Comparison of ENCODE assay signal across 9 mouse cellular contexts in genomic region chr5:121670412-121670811, GRCm38 (mm10). TPM values are rescaled to one million over a fixed set of nuclear protein-coding genes. Genes with fewer than 3 reads are reported as not detected.
DNase-seq lines count a peak whose midpoint lies in the region; ATAC-seq and TF ChIP-seq lines count a peak whose summit lies in the region.
"Had no signal": no experiment of that assay in that cellular context is flagged by ENCODE, and none has a peak within 500 bp of the region (broad histone marks: within the 10 kb centered on the region; RNA-seq: fewer than 3 reads in every experiment).

No protein-coding gene starts in this region.

- no peak overlapping the region for H3K9ac ChIP-seq in kidney, embryonic 15.5 days
- H3K9ac ChIP-seq: midbrain, embryonic 12.5 days had no signal

- 81% methylated on average over 3 of the region's 3 CpGs for WGBS in kidney, embryonic 15.5 days

- H3K4me2 ChIP-seq in kidney, embryonic 15.5 days = no peak overlapping the region
- H3K4me2 ChIP-seq: midbrain, embryonic 12.5 days had no signal

- H3K4me3 ChIP-seq in kidney, embryonic 15.5 days (replicated peaks) = no peak overlapping the region
- H3K4me3 ChIP-seq in E14TG2a.4 (replicated peaks; ENCODE audit: low read length) = no peak overlapping the region
- H3K4me3 ChIP-seq: midbrain, embryonic 12.5 days had no signal

- peaks cover 88% of the 10 kb centered on the region for H3K36me3 ChIP-seq in kidney, embryonic 15.5 days
- H3K36me3 ChIP-seq in E14TG2a.4 (ENCODE audit: insufficient read depth, low read length) = peaks cover 58% of the 10 kb centered on the region

- no peak for ATAC-seq in kidney, embryonic 15.5 days (replicated peaks; ENCODE audit: low FRiP score)

- no peak overlapping the region for H3K27ac ChIP-seq in kidney, embryonic 15.5 days
- H3K27ac ChIP-seq: midbrain, embryonic 12.5 days had no signal

- H3K9me3 ChIP-seq in kidney, embryonic 15.5 days (replicated peaks) = no peaks in the 10 kb centered on the region
- H3K9me3 ChIP-seq in E14TG2a.4 (ENCODE audit: low read length) = no peaks in the 10 kb centered on the region
- H3K9me3 ChIP-seq: midbrain, embryonic 12.5 days had no signal

- no peaks in the 10 kb centered on the region for H3K4me1 ChIP-seq in kidney, embryonic 15.5 days
- peaks cover 24% of the 10 kb centered on the region for H3K4me1 ChIP-seq in E14TG2a.4 (replicated peaks; ENCODE audit: low read depth, low read length)
- H3K4me1 ChIP-seq: midbrain, embryonic 12.5 days had no signal

- TF ChIP-seq CTCF in E14TG2a.4 (conservative IDR thresholded peaks at IDR 0.05; ENCODE audit: low read length) = peak; percentile 93

- peak; percentile 36 for DNase-seq in kidney, adult 11 months
- peak; percentile 33 for DNase-seq in c-Kit-positive CD71-positive TER-119-positive erythroid progenitor cells, embryonic 14.5 days (ENCODE audit: low spot score)
- DNase-seq in naive thymus-derived CD4-positive, alpha-beta T cell, adult 2 months (ENCODE audit: low read depth) = peak; percentile 52
- no peak for DNase-seq in layer of hippocampus, postnatal 10 days (ENCODE audit: low spot score in 2 of 2)
- DNase-seq in layer of hippocampus, adult 8-10 months (ENCODE audit: low spot score in 2 of 2) = no peak
- DNase-seq in right cerebral cortex, postnatal 10 days (ENCODE audit: low spot score in 2 of 2) = no peak

- H3K27me3 ChIP-seq in kidney, embryonic 15.5 days = no peaks in the 10 kb centered on the region
- H3K27me3 ChIP-seq in E14TG2a.4 (ENCODE audit: insufficient read depth, low read length) = no peaks in the 10 kb centered on the region
- H3K27me3 ChIP-seq: midbrain, embryonic 12.5 days had no signal

RNA-seq across cellular contexts. Expression of gene Brap, which starts 10.0 kb away (rescaled TPM):
- polyA plus RNA-seq in kidney, embryonic 15.5 days (2015; fragmentation: Nextera tagmentation; extraction: Ambion mirVana) = 35.0 and 36.1 TPM in 2 replicates
- 10 to 100 TPM; 53.2 to 54.0 TPM for total RNA-seq in layer of hippocampus, postnatal 10 days (2021)
- total RNA-seq in layer of hippocampus, adult 8-10 months (2022) = 10 to 100 TPM; 64.3 to 67.7 (median 67.4) TPM

RNA-seq across cellular contexts. Expression of gene Acad10, which starts 10.1 kb away (rescaled TPM):
- polyA plus RNA-seq in kidney, embryonic 15.5 days (2015; fragmentation: Nextera tagmentation; extraction: Ambion mirVana) = 3.1 and 3.6 TPM in 2 replicates
- total RNA-seq in layer of hippocampus, postnatal 10 days (2021) = 1 to 10 TPM; 2.6 to 3.3 TPM
- 1 to 10 TPM; 4.5 to 6.8 (median 5.2) TPM for total RNA-seq in layer of hippocampus, adult 8-10 months (2022)

RNA-seq across cellular contexts. Expression of gene Atxn2, which starts 40.7 kb away (rescaled TPM):
- 50.1 and 54.9 TPM in 2 replicates for polyA plus RNA-seq in kidney, embryonic 15.5 days (2015; fragmentation: Nextera tagmentation; extraction: Ambion mirVana)
- 100 to 1,000 TPM; 204 to 220 TPM for total RNA-seq in layer of hippocampus, postnatal 10 days (2021)
- total RNA-seq in layer of hippocampus, adult 8-10 months (2022) = 100 to 1,000 TPM; 190 to 238 (median 231) TPM

RNA-seq across cellular contexts. Expression of gene Acad12, which starts 51.7 kb away (rescaled TPM):
- 2.8 and 3.0 TPM in 2 replicates for polyA plus RNA-seq in kidney, embryonic 15.5 days (2015; fragmentation: Nextera tagmentation; extraction: Ambion mirVana)
- total RNA-seq in layer of hippocampus, postnatal 10 days (2021) = 1 to 10 TPM; 4.4 to 5.4 TPM
- 1 to 10 TPM; 4.9 to 8.7 (median 7.0) TPM for total RNA-seq in layer of hippocampus, adult 8-10 months (2022)

Comparison
In these comparisons a context has a peak if more than half of its experiments do, and no peak if none do; other contexts are left out.
1. DNase-seq: peak in kidney, adult 11 months (single experiment), c-Kit-positive CD71-positive TER-119-positive erythroid progenitor cells, embryonic 14.5 days (single experiment) and naive thymus-derived CD4-positive, alpha-beta T cell, adult 2 months (single experiment); none in layer of hippocampus, postnatal 10 days (0 of 2), layer of hippocampus, adult 8-10 months (0 of 2) and right cerebral cortex, postnatal 10 days (0 of 2).